Mouse (Mus musculus) G1E (cell line): ENCODE measurements around the gene Pnkp. TPM values are rescaled to one million over a fixed set of nuclear protein-coding genes. Genes with fewer than 3 reads are reported as not detected.

Source experiments
- ATAC-seq: 2 replicates; pipeline ENCODE4 v1.8.0; 2016; ENCODE audit warnings: mild to moderate bottlenecking; ENCODE audit not compliant: insufficient number of reproducible peaks, poor library complexity, low FRiP score, severe bottlenecking; ENCODE audit errors: extremely low read depth
- DNase-seq: peaks from one replicate; pipeline ENCODE4 v3.0.0; 2012; ENCODE audit warnings: low spot score
- H3K27me3 ChIP-seq: 2 replicates; pipeline ENCODE4 v1.6.1; 2012; ENCODE audit warnings: mild to moderate bottlenecking, low read length, inconsistent platforms; ENCODE audit not compliant: insufficient read depth
- H3K36me3 ChIP-seq: replicated peaks from 2 replicates; pipeline ENCODE3; 2012; ENCODE audit warnings: mild to moderate bottlenecking, inconsistent platforms
- H3K4me1 ChIP-seq: 2 replicates; pipeline ENCODE4 v1.6.1; 2012; ENCODE audit warnings: low read depth, low read length, inconsistent platforms, mixed read lengths; ENCODE audit not compliant: insufficient read depth
- H3K4me3 ChIP-seq: 2 replicates; pipeline ENCODE4 v1.5.1; 2012; ENCODE audit warnings: low read depth, mild to moderate bottlenecking, inconsistent platforms, low read length, moderate library complexity, mixed read lengths
- H3K9me3 ChIP-seq: replicated peaks from 2 replicates; pipeline ENCODE4 v1.6.1; 2012; ENCODE audit warnings: inconsistent platforms
- CTCF ChIP-seq: IDR thresholded peaks from 2 replicates; pipeline ENCODE4 v1.5.1; 2012; ENCODE audit warnings: low read depth, low read length, inconsistent platforms, mixed read lengths
- GATA1 ChIP-seq: IDR thresholded peaks from 2 replicates; pipeline ENCODE4 v1.6.1; 2012; ENCODE audit warnings: borderline replicate concordance, low read length, inconsistent platforms, mixed read lengths
- GATA2 ChIP-seq: IDR thresholded peaks from 2 replicates; pipeline ENCODE4 v1.6.1; 2012; ENCODE audit warnings: low read depth, low read length, inconsistent platforms, borderline replicate concordance
- POLR2AphosphoS5 ChIP-seq: IDR thresholded peaks from 2 replicates; pipeline ENCODE4 v1.6.1; 2012; ENCODE audit warnings: low read depth, low read length, inconsistent platforms; ENCODE audit not compliant: insufficient replicate concordance
- TAL1 ChIP-seq: conservative IDR thresholded peaks from 2 replicates; pipeline ENCODE4 v1.6.1; 2012; ENCODE audit warnings: low read depth, low read length, inconsistent platforms, mixed read lengths
- polyA plus RNA-seq: library from polyadenylated mRNA; stranded (reverse); fragments of >175 nt; gene quantifications from 2 replicates; pipeline ENCODE4 v1.2.3, GENCODE M21; 2012
- total RNA-seq, 2 experiments: library from RNA; stranded (forward) in 1 of 2; stranded (reverse) in 1 of 2; fragments of 200-1000 nt in 1 of 2; fragments of >200 nt in 1 of 2; fragmentation: Nextera tagmentation in 1 of 2; gene quantifications; 2 replicates each; pipeline ENCODE4 v1.2.3; 2014 to 2017

The Pnkp gene
- total and polyA plus RNA-seq, 3 experiments = 28.2 to 35.8 (median 33.0) TPM

DNA sequence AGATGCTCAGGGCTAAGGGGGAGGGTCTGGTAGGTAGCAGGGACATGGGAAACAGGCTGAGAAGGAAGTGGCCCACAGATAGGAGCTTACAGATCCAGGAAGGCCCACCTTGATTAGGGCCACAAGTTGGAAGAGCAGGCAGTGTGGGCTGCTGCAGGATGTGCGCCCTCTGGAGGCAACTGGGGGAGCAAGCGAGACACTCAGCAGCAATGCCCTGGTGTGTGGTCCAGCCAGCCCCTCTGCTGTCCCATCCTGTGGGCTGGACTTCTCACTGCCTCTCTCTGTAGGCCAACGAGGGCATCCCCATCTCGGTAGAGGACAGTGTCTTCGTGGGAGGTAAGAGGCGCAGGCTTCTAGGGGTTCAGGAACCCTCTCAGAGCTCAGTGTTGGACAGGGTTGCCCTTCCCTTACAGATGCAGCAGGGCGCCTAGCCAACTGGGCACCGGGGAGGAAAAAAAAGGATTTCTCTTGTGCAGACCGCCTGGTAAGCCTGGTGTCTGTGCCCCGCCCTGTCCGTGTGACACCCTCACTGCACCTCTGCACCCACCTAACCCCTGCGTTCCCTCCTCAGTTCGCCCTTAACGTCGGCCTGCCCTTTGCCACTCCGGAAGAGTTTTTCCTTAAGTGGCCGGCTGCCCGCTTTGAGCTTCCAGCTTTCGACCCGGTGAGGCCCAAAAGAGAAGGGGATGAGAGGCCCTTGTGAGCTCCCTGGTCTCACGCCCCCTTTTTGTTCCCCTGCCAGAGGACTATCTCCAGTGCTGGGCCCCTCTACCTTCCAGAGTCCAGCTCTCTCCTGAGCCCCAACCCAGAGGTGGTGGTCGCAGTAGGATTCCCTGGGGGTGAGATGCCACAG lies 3.9 kb downstream of the Pnkp start:
- Histone ChIP-seq H3K27me3 (no peaks in the 10 kb centered on the region), H3K9me3 (peaks cover 4% of the 10 kb centered on the region; the same call in 1 of the 2 replicates), H3K36me3 (peaks cover 77% of the 10 kb centered on the region), H3K4me1 (peaks cover 80% of the 10 kb centered on the region), H3K4me3 (no peak overlapping the region)
- ATAC-seq (0 out of 2 replicates have a peak, but pooled peaks have one; percentile 16), DNase-seq (peak; percentile 61)
- no peak for TF ChIP-seq GATA2
- TF ChIP-seq POLR2AphosphoS5 = no peak
- TF ChIP-seq TAL1 = no peak
- no peak for TF ChIP-seq GATA1
- peak; percentile 95 for TF ChIP-seq CTCF

GRCm38 (mm10) chr7:44861429-44861816 lies 4.5 kb downstream of the Pnkp start:
- DNase-seq (no peak), ATAC-seq (no peak)
- Histone ChIP-seq H3K27me3 (no peaks in the 10 kb centered on the region), H3K4me1 (peaks cover 82% of the 10 kb centered on the region), H3K36me3 (peaks cover 83% of the 10 kb centered on the region), H3K4me3 (no peak overlapping the region; the same call in 1 of the 2 replicates), H3K9me3 (peaks cover 4% of the 10 kb centered on the region; the same call in 1 of the 2 replicates)
- TF ChIP-seq GATA2 (no peak), GATA1 (no peak), POLR2AphosphoS5 (no peak), CTCF (no peak)

DNA sequence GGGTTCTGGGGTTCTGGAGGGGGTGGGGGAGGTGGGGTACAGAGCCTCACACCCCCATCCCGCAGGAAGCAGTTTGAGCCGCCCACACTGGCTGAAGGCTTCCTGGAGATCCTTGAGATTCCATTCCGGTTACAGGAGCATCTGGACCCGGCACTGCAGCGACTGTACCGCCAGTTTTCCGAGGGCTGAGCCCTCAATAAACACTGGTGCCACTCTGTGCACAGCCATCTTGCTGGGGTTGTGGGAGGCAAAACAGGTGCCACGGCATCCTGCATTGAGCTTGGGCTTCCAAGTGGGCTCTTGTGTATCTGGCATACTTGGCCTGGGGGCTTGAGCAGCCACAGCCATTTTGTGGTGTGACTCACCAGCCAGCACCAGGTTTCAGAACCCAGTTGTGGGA lies 5.5 kb downstream of the Pnkp start:
- Histone ChIP-seq H3K4me3 (no peak overlapping the region), H3K4me1 (peaks cover 84% of the 10 kb centered on the region), H3K36me3 (peaks cover 92% of the 10 kb centered on the region), H3K9me3 (peaks cover 4% of the 10 kb centered on the region; the same call in 1 of the 2 replicates), H3K27me3 (no peaks in the 10 kb centered on the region)
- no peak for TF ChIP-seq GATA1
- TF ChIP-seq GATA2 = no peak
- TF ChIP-seq POLR2AphosphoS5 = no peak
- no peak for TF ChIP-seq TAL1
- TF ChIP-seq CTCF = no peak
- no peak for DNase-seq
- ATAC-seq = no peak

GRCm38 (mm10) chr7:44863210-44863609 lies 6.3 kb downstream of the Pnkp start:
- Histone ChIP-seq H3K4me3 (no peak overlapping the region), H3K27me3 (no peaks in the 10 kb centered on the region), H3K36me3 (peaks cover 96% of the 10 kb centered on the region), H3K9me3 (peaks cover 4% of the 10 kb centered on the region; the same call in 1 of the 2 replicates), H3K4me1 (peaks cover 86% of the 10 kb centered on the region)
- no peak for TF ChIP-seq TAL1
- no peak for TF ChIP-seq GATA2
- TF ChIP-seq POLR2AphosphoS5 = no peak
- TF ChIP-seq GATA1 = no peak
- no peak for TF ChIP-seq CTCF
- no peak for DNase-seq
- ATAC-seq = no peak

GRCm38 (mm10) chr7:44863982-44864494 lies 7.1 kb downstream of the Pnkp start:
- Histone ChIP-seq H3K9me3 (peaks cover 4% of the 10 kb centered on the region; the same call in 1 of the 2 replicates), H3K4me1 (peaks cover 86% of the 10 kb centered on the region), H3K4me3 (no peak overlapping the region; the same call in 1 of the 2 replicates), H3K36me3 (peaks cover 89% of the 10 kb centered on the region), H3K27me3 (no peaks in the 10 kb centered on the region)
- TF ChIP-seq POLR2AphosphoS5 (no peak), TAL1 (no peak)
- DNase-seq (no peak), ATAC-seq (no peak)

DNA sequence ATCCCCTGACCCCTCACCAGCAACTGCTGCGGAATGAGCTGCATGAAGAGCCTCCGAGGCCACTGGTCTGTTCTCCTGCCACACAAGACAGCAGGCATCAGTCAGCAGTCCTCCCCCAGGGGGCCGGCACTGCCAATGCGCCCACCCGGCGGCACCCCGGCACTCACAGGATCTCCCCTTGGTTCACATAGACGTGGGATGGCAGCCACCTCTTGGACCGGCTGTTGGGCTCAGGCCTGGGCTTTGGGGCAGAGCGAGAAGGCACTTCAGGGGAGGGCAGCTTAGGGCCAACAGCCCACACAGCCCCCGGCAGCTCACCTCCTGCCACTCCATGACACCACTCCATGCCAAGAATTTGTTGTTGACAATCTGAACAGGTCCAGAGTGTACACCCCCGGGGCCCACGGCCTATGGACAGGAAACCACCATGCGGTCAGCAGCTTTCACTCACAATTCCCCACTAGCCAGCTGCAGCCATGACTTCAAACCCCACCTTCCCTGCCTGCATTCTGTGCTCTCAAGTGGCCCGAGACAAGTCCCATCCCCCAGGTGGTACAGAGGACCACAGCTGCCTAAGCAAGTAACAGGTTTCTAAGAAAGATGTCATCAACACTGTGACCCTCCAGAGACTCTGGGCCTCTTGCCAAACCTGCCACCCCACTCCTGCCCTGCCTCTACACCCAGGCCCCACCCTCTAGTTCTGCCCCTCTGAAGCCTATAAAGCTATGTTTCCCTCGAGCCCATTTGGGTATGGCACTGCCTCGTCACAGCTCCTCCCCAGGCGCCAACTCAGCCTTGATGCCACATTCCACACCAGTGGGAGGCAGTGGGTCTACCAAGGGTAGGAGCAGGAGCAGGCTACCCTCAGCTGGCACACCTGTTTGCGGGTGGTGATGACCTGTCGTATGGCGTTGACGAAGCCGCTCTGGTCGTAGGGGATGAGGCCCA lies 7.9 kb downstream of the Pnkp start:
- peaks cover 81% of the 10 kb centered on the region for H3K36me3 ChIP-seq
- DNase-seq (peak; percentile 62), ATAC-seq (no peak)
- H3K4me3 ChIP-seq = no peak overlapping the region; the same call in 1 of the 2 replicates
- peaks cover 79% of the 10 kb centered on the region for H3K4me1 ChIP-seq
- TF ChIP-seq POLR2AphosphoS5 (no peak), CTCF (no peak), GATA2 (no peak), TAL1 (no peak), GATA1 (no peak)
- no peaks in the 10 kb centered on the region for H3K27me3 ChIP-seq
- H3K9me3 ChIP-seq = peaks cover 4% of the 10 kb centered on the region; the same call in 1 of the 2 replicates
